Mouse (Mus musculus): ENCODE measurements around the gene Atp6v0a1.
A peak's percentile ranks its signal among the peaks of the same experiment; 100 is the strongest.

GRCm38 (mm10) chr11:100982087-100982486 is 27.2 kb upstream of the Atp6v0a1 start:
- TF ChIP-seq POLR2A (IDR thresholded peaks at IDR 0.05; ENCODE audit: insufficient read depth, low read length) = no peak
- TF ChIP-seq CTCF (IDR thresholded peaks at IDR 0.05; ENCODE audit: low read depth, low read length) = peak; percentile 25
